Mouse (Mus musculus) MEL (cell line): ENCODE measurements around the gene Nudt22. TPM values are rescaled to one million over a fixed set of nuclear protein-coding genes. Genes with fewer than 3 reads are reported as not detected.

Experiments used
- DNase-seq: peaks from one replicate; pipeline ENCODE4 v3.0.0; 2011; ENCODE audit warnings: low read depth, low spot score
- H3K27ac ChIP-seq: 2 replicates; pipeline ENCODE4 v1.5.1; 2012; ENCODE audit warnings: low read depth, mild to moderate bottlenecking, control low read depth, low read length, moderate library complexity; ENCODE audit not compliant: control insufficient read depth
- H3K27me3 ChIP-seq, 2 experiments: fragments of 150-350 bp in 1 of 2; sonication (generic) in 1 of 2; 2 replicates each; pipeline ENCODE4 v1.6.1; 2012; ENCODE audit warnings: low read length in 2 of 2, mild to moderate bottlenecking in 2 of 2, improper control_type of control experiment in 1 of 2, moderate library complexity in 1 of 2; ENCODE audit not compliant: insufficient read depth in 2 of 2, control insufficient read depth in 1 of 2
- H3K36me3 ChIP-seq, 2 experiments: 2 replicates each; pipeline ENCODE4 v1.6.1; 2012 to 2014; ENCODE audit warnings: low read length in 2 of 2, improper control_type of control experiment in 1 of 2, inconsistent platforms in 1 of 2, mild to moderate bottlenecking in 1 of 2; ENCODE audit not compliant: insufficient read depth in 2 of 2, control insufficient read depth in 1 of 2
- H3K4me1 ChIP-seq, 2 experiments: fragments of 150-350 bp in 1 of 2; sonication (generic) in 1 of 2; 2 replicates each; pipeline ENCODE4 v1.6.1; 2012; ENCODE audit warnings: low read length in 2 of 2, improper control_type of control experiment in 1 of 2, mild to moderate bottlenecking in 1 of 2; ENCODE audit not compliant: insufficient read depth in 2 of 2, control insufficient read depth in 1 of 2
- H3K4me3 ChIP-seq, 2 experiments: fragments of 150-350 bp in 1 of 2; sonication (generic) in 1 of 2; 2 replicates each; pipeline ENCODE4 v1.5.1; 2012; ENCODE audit warnings: low read depth in 2 of 2, low read length in 2 of 2, mild to moderate bottlenecking in 2 of 2, moderate library complexity in 2 of 2, control low read depth in 1 of 2, improper control_type of control experiment in 1 of 2; ENCODE audit not compliant: control insufficient read depth in 1 of 2, insufficient read depth in 1 of 2
- H3K79me2 ChIP-seq: 2 replicates; pipeline ENCODE4 v1.6.1; 2012; ENCODE audit warnings: mild to moderate bottlenecking, low read length, moderate library complexity; ENCODE audit not compliant: control insufficient read depth, poor library complexity, insufficient read depth
- H3K9ac ChIP-seq: 2 replicates; pipeline ENCODE4 v1.6.1; 2012; ENCODE audit warnings: low read depth, mild to moderate bottlenecking, control low read depth, low read length, moderate library complexity; ENCODE audit not compliant: control insufficient read depth, poor library complexity, severe bottlenecking
- H3K9me3 ChIP-seq: fragments of 150-350 bp; sonication (generic); replicated peaks from 2 replicates; pipeline ENCODE4 v1.6.1; 2012; ENCODE audit warnings: mild to moderate bottlenecking, low read length, improper control_type of control experiment, moderate library complexity; ENCODE audit not compliant: insufficient read depth
- BHLHE40 ChIP-seq: IDR thresholded peaks from 2 replicates; pipeline ENCODE4 v1.6.1; 2012; ENCODE audit warnings: low read depth, mild to moderate bottlenecking, inconsistent platforms, low read length, improper control_type of control experiment, borderline replicate concordance
- CHD1 ChIP-seq: IDR thresholded peaks from 2 replicates; pipeline ENCODE4 v1.6.1; 2012; ENCODE audit warnings: low read depth, mild to moderate bottlenecking, inconsistent platforms, low read length, improper control_type of control experiment
- CHD2 ChIP-seq: IDR thresholded peaks from 2 replicates; pipeline ENCODE4 v1.6.1; 2011; ENCODE audit warnings: low read length, improper control_type of control experiment
- EP300 ChIP-seq, 2 experiments: IDR thresholded peaks; 2 replicates each; pipeline ENCODE4 v1.6.1; 2011; ENCODE audit warnings: improper control_type of control experiment in 2 of 2, low read length in 2 of 2, low read depth in 1 of 2, mild to moderate bottlenecking in 1 of 2
- HCFC1 ChIP-seq: IDR thresholded peaks from 2 replicates; pipeline ENCODE4 v1.6.1; 2012; ENCODE audit warnings: low read depth, mild to moderate bottlenecking, inconsistent platforms, low read length, improper control_type of control experiment, moderate library complexity
- JUND ChIP-seq: IDR thresholded peaks from 2 replicates; pipeline ENCODE4 v1.6.1; 2011; ENCODE audit warnings: low read depth, mild to moderate bottlenecking, improper control_type of control experiment, low read length
- MAZ ChIP-seq: IDR thresholded peaks from 2 replicates; pipeline ENCODE4 v1.6.1; 2012; ENCODE audit warnings: low read depth, mild to moderate bottlenecking, inconsistent platforms, low read length, improper control_type of control experiment
- MEF2A ChIP-seq: IDR thresholded peaks from 2 replicates; pipeline ENCODE4 v1.6.1; 2014; ENCODE audit warnings: low read depth, mild to moderate bottlenecking, inconsistent platforms, low read length, improper control_type of control experiment; ENCODE audit not compliant: poor library complexity, insufficient replicate concordance, severe bottlenecking; ENCODE audit errors: extremely low read depth
- NELFE ChIP-seq: IDR thresholded peaks from 2 replicates; pipeline ENCODE4 v1.6.1; 2011; ENCODE audit warnings: low read depth, low read length, improper control_type of control experiment
- NRF1 ChIP-seq: IDR thresholded peaks from 2 replicates; pipeline ENCODE4 v1.6.1; 2014; ENCODE audit warnings: low read depth, mild to moderate bottlenecking, inconsistent platforms, low read length, improper control_type of control experiment, moderate library complexity; ENCODE audit not compliant: poor library complexity, insufficient read depth, severe bottlenecking
- POLR2AphosphoS5 ChIP-seq: IDR thresholded peaks from 2 replicates; pipeline ENCODE4 v1.6.1; 2012; ENCODE audit warnings: low read depth, borderline replicate concordance, mild to moderate bottlenecking, inconsistent platforms, low read length, moderate library complexity, mixed read lengths
- RAD21 ChIP-seq: IDR thresholded peaks from 2 replicates; pipeline ENCODE4 v1.6.1; 2011; ENCODE audit warnings: mild to moderate bottlenecking, low read depth, low read length, improper control_type of control experiment
- RCOR1 ChIP-seq: IDR thresholded peaks from 2 replicates; pipeline ENCODE4 v1.6.1; 2012; ENCODE audit warnings: low read depth, mild to moderate bottlenecking, inconsistent platforms, low read length, improper control_type of control experiment
- SIN3A ChIP-seq: IDR thresholded peaks from 2 replicates; pipeline ENCODE4 v1.6.1; 2012; ENCODE audit warnings: low read length, improper control_type of control experiment, inconsistent platforms
- TBP ChIP-seq: IDR thresholded peaks from 2 replicates; pipeline ENCODE4 v1.8.0; 2011; ENCODE audit warnings: low read depth, low read length, improper control_type of control experiment
- USF2 ChIP-seq, 2 experiments: IDR thresholded peaks; 2 replicates each; pipeline ENCODE4 v1.6.1; 2011 to 2012; ENCODE audit warnings: improper control_type of control experiment in 2 of 2, low read length in 2 of 2, borderline replicate concordance in 1 of 2, inconsistent platforms in 1 of 2, low read depth in 1 of 2, mild to moderate bottlenecking in 1 of 2; ENCODE audit not compliant: insufficient read depth in 1 of 2
- ZMIZ1 ChIP-seq: IDR thresholded peaks from 2 replicates; pipeline ENCODE4 v1.6.1; 2012; ENCODE audit warnings: low read depth, mild to moderate bottlenecking, inconsistent platforms, low read length, improper control_type of control experiment, moderate library complexity
- polyA plus RNA-seq, 2 experiments: library from polyadenylated mRNA; stranded (reverse) in 1 of 2; unstranded in 1 of 2; fragments of >175 nt in 1 of 2; fragments of >200 nt in 1 of 2; gene quantifications; 2 replicates each; pipeline versions ENCODE4 v1.2.1 to v1.2.4; 2012; ENCODE audit warnings: low replicate concordance in 2 of 2, low read depth in 1 of 2; ENCODE audit not compliant: insufficient read length in 2 of 2, insufficient read depth in 1 of 2, missing spikeins in 1 of 2
- total RNA-seq: library from RNA; depleted of rRNA; stranded (reverse); fragments of 300-350 nt; gene quantifications from 2 replicates; pipeline ENCODE4 v1.2.3, GENCODE M21; 2012

Nudt22 gene
- total and polyA plus RNA-seq, 3 experiments = 30.8 to 32.1 TPM; not detected in 1

DNA sequence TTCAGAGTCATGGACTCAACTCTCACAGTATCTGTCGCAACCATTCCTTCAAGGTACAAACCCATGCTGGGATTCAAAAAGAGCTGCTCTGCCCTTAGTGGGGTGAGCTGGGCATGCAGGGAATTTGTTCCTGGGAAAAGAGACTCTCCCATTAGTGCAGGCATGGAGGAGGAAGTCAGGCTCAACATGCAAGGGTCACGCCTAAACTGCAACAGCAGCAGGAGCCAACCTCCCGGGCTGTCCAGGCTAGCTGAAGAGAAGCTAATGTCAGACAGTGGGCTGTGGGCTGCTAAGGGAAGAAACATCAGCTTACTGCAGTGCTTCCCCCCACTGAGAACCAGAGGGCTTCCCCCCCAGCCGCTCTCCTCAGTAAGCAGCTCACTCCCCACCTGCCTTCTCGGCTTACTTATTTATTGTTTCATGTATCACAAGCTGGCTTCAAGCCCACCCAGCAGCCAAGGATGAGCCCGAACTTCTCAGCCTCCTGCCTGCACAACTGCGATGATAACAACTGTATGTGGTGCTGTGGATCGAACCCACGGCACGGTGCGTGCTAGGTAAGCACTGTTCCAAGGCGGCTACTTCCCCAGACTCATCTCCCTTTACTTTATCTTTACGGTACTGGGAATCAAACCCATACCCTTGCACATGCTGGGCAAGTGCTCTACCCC, 23.5 kb downstream of the Nudt22 start:
- Histone ChIP-seq H3K79me2 (peaks cover 21% of the 10 kb centered on the region), H3K9ac (peak overlapping the region; percentile 77), H3K27me3 (no peaks in the 10 kb centered on the region), H3K9me3 (no peaks in the 10 kb centered on the region), H3K4me1 (peaks cover 4 to 46% of the 10 kb centered on the region in 2 experiments), H3K4me3 (peak overlapping the region; percentile 9 to 19; a peak in 2 of 4 replicates), H3K27ac (peak overlapping the region; percentile 41), H3K36me3 (peaks cover 0 to 24% of the 10 kb centered on the region in 2 experiments; a peak in 2 of 4 replicates)
- peak; percentile 51 for DNase-seq
- TF ChIP-seq JUND (no peak), TBP (no peak), HCFC1 (no peak), EP300 (IDR thresholded peaks at IDR 0.05; ENCODE audit: low read depth in 1 of 2, low read length in 2 of 2) (no peak), USF2 (IDR thresholded peaks at IDR 0.05; ENCODE audit: borderline replicate concordance in 1 of 2, insufficient read depth in 1 of 2, low read depth in 1 of 2, low read length in 2 of 2) (no peak), BHLHE40 (no peak), RAD21 (no peak), MAZ (no peak), NRF1 (no peak), POLR2AphosphoS5 (no peak), NELFE (no peak), ZMIZ1 (no peak), CHD1 (no peak), RCOR1 (no peak)

GRCm38 (mm10) chr19:6971644-6972043, 24.3 kb downstream of the Nudt22 start:
- peaks cover 4 to 43% of the 10 kb centered on the region in 2 experiments for H3K4me1 ChIP-seq
- no peak overlapping the region for H3K9ac ChIP-seq
- TF ChIP-seq JUND (no peak), MEF2A (no peak), CHD2 (no peak), SIN3A (no peak)
- DNase-seq = no peak
- H3K27ac ChIP-seq = no peak overlapping the region
- peaks cover 0 to 20% of the 10 kb centered on the region in 2 experiments; a peak in 2 of 4 replicates for H3K36me3 ChIP-seq
- no peak overlapping the region for H3K4me3 ChIP-seq
- H3K79me2 ChIP-seq = peaks cover 15% of the 10 kb centered on the region
- no peaks in the 10 kb centered on the region for H3K9me3 ChIP-seq
- H3K27me3 ChIP-seq = no peaks in the 10 kb centered on the region
